Mouse (Mus musculus): ENCODE measurements around the gene Hapln1.

DNA sequence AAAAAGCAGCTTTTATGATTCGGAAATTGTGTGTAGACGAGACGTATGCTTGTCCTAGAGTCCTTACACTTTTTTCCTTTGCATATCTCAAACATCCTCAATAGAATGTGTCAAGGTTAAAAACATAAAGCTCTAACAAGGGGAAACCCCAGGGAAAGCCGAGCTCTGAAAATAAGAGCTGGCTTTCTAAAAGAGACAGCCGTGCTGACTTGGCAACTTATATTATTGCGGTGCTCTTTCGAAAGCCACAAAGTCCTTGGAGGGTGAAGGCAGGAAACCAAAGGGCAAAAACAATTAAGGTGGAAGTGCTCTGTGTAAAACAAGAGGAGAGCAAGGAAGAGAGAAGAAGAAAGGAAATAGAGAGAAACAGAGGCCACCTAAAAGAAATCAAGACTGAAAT, 60.9 kb downstream of the Hapln1 start:
- TF ChIP-seq CTCF (IDR thresholded peaks at IDR 0.05; ENCODE audit: low read depth) (no peak), EP300 (IDR thresholded peaks at IDR 0.05; ENCODE audit: low read depth) (no peak)
